Mouse (Mus musculus) layer of hippocampus, adult 9-11 months (tissue): ENCODE measurements at regions not wholly inside any gene's neighbourhood (a gene's known extent, or its start where the extent isn't known, plus 50 kb on each side); places are given as distances from the start of the nearest gene placed in this dataset.
A peak's percentile ranks its signal among the peaks of the same experiment; 100 is the strongest.
"Not testable (repeated sequence)": the region's sequence is repeated elsewhere in the genome, so short reads cannot be mapped to it uniquely, and the experiment has no call there.

Experiments
- DNase-seq: peaks from one replicate; pipeline ENCODE4 v3.0.0; 2022

DNA sequence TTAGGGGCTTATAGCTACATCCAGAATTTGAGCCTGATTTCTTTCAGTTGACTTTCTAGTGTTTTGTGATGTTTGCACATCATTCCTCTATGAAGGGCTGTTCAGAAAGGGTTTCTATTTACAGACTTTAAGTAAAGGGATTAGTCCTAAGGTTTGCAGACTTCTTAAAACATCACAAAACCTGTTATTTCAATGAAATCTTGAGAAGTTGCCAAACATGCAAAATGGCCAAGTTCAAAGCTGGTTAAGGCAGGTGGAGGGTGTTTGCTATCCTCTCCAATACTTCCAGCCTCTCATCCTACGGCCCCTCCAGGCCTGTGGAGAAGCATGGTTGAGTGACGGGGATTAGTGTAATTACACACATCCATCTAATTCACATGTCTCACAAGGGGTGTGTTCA lies 136.6 kb downstream of the Phlda1 start:
- no peak for DNase-seq

DNA sequence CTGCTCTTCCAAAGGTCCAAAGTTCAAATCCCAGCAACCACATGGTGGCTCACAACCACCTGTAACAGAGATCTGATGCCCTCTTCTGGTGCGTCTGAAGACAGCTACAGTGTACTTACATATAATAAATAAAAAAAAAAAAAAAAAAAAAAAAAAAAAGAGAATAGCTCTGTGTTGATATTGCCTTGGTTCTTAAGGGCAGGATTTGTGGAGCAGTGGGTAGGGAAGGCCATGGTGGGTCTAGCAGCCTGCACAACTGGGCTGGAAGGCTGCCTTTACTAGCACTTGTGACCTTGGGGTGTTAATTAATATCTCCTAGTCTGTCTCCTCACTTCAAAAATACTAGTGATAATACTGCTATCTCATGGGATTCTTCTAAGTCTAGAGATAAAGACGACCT lies 147.7 kb downstream of the Phlda1 start:
- DNase-seq = not testable (repeated sequence)

DNA sequence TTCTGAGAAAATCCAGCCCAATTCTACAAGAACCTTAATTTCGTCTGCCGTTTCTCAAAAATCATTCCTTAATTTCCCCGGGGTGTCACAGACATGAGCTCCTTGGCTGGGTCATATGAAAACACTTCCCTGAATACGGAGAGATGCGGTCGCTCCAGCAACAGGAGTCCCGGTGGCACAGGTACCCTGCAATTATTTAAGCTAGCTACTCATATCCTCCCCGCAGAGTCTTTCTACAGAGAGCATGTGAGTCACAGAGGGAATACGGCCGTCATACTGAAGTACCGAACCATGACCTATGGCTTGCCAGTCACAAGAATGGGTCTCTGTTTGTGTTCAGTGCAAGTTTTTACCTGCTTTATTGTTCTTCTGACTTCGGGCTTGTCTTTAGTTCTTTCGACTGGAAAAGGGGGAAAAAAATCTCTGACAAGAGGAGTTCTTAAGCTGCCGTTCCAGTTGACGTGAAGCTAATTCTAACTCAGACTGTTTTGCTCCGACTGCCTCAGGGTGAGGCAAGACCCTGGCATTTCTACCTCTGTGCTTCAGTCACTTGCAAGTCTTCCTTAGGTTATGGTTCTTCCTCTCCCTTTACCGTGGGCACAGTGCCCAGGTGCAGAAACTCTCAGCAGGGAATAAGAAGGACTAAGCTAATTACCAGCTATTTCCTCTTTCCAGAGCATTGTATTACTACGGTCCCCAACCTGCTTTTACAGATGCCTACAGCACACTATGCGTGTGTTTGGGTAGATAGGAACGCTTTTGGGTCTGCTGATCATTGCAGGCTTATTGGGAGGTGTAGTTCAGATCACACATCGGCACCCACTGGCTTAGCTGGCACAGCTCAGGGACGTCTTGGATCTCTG lies 148.5 kb downstream of the Phlda1 start:
- no peak for DNase-seq

DNA sequence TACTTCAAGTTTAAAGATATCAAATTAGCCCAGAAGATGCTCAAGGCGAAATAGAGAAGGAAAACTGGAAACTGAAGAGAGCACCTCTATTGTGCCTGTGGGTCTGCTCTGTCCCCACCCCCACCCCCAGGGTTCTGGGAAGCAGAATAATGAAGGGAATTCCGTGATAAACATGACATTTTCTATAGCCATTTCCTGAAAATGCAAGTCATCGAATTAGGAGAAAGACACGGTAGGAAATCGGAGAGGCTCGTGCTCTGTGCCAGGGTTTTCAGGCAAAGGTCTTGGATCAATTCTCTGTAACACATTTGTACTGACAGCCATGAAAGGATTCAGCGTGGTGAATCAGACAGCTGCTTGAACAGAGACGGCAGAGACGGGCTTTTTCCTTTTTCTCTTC lies 152.7 kb downstream of the Phlda1 start:
- DNase-seq = no peak

DNA sequence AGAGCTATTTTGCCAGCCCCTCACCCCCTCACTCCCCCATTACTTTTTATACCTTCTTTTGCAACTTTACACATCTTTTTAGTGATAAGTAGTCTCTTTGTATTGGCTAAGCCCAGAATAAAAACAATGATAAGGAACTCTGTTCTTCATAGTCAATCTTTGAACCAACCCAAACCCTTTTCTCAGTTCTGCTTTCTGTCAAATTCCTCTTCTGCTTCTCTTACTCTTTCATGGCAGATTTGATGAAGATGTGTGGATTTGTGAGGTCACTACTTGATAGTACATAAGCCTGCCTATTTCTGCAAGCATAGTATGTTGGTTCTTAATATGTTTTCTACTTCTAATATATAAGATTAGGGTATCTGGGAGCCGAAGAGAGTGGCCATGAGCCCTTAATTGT lies 156.6 kb downstream of the Phlda1 start:
- DNase-seq = no peak

DNA sequence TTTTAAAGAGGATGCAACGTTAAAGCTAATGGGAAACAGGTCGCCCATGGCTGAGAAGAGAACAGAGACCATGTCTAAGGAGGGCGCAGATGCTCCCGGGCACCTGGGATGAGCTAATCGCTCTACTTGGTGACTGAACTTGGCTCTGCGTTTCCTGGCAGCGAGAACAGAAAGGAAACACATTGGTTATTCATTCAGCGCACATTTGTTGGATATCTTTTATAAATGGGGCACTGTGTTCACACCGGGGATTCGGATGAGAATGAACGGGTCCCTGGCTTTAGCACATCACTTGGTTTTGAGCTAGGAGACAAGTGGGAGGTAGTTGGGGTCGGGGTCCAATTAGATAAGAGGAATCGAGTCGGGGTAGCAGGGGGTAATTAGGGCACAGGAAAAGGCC lies 159.7 kb downstream of the Phlda1 start:
- DNase-seq = peak; percentile 44

DNA sequence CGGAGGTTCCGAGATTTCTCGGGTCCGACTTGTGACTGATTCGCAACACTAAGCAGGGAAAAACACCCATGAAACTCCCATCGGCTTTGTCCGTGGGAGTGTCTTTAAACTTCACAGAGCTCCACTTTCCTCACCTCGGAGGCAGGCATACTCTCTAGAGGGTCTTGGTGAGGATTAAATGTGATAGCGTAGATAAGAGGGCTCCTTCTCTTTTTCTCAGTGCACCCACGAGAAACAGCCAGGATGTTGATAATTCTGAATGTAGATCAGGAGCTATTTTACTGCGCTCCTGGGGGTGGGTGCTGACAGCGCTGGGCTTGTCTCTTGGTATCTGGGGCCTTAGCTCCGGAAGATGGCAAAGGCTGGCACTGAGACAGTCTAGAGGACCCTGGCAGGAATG lies 160.9 kb downstream of the Phlda1 start:
- no peak for DNase-seq

DNA sequence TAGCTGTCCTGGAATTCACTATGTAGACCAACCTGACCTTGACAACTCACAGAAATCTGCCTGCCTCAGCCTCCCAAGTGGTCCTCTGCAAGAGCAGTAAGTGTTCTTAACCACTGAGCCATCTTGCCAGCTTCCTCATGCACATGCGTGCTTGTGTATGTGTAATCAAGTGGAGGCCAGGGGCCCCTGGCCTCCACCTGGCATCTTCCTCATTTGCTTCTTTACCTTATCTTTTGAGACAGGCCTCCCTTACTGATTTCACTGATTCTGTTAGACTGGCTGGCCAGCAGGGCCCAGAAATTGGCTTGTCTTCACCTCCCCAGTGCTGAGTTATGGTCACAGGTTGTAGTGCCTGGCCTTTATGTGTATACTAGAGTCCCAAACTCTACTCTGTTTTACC lies 162.6 kb downstream of the Phlda1 start:
- DNase-seq = no peak

DNA sequence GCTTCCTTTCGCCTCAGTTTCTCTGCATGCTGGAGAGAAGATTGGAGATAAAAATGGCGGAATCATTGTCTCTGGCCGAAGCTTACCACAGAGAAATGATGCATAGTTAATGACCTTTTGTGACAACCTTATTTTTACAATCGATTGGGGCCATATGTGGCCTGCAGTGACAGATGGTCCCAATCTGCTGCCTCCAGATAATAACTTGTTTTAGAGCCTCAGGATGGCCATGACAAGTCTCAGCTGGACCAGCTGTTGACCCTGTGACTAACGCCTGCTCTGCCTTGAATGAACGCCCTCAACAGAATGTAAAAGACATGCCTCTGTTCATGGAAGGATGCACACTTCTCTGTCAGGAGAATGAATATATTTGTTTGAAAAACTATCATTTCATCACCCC lies 163.6 kb downstream of the Phlda1 start:
- no peak for DNase-seq

DNA sequence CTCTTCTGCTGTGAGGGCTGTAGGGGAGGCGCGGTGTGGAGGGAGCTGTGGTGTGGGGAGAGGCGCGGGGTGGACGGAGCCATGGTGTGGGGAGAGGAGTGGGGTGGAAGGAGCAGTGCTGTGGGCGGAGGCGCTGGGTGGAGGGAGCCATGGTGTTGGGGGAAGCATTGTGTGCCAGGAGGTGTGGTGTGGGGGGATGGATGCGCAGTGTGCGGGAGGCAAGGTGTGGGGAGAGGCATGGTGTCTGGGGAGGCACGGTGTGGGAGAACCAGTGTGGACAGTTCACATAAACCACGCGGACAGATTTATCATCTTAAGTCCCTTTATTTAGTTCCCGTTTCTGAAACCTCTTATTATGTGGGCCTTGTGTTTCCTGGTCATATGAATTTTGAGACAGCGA lies 164.6 kb downstream of the Phlda1 start:
- DNase-seq = no peak

DNA sequence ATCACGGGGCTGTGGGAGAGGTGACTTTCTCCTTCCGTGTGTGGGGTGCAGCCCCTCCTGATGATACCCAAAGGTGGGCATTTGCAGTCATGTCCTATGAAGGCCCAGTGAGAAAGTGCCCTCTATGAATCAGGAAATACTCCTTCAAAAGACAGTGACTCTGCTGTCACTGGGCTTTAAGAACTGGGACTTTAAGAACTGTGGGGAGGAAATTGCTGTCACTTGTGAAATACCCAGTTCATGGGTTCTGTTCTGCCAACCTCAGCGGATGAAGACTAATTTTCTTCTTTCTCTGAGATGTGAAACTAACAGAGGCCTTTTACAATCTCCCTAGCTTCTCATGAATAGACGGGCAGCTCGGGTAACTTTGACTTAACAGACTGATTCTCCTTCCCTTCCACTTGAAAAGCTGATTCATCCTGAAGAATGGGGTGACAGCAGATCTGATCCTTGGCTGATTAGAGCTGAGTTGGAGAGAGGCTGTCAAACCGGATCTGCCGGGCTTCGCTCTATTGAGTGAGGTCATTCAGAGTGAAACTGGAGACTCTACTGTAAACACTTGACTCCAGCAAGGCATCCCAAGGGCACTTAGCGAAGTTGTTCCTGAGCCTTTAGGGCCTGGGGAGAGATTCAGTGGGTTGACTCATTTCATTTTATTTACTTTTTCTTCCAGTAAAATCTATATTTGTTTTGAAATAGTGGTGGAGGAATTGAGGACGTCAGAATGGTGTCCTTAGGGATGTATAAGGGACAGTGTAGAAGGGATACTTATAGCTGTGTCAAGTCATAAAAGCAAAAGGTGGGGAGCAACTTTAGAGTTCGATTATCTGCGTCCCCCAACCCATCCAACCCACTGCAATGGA lies 166.6 kb downstream of the Phlda1 start:
- no peak for DNase-seq

DNA sequence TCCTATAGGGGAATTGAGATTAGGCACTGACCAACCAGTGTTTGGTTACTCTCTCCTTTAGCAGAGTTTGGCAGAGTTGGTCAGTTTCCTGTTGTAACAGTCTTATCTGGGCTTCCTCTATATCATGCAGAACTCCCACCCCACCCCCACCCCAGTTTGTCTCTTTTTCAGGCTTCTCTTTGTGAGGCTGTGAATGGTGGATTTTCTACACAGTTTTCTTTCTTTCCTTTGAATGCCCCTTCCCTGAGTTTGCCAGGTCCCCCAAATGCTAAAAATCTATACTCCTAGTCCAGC lies 167.2 kb downstream of the Phlda1 start:
- DNase-seq = no peak

DNA sequence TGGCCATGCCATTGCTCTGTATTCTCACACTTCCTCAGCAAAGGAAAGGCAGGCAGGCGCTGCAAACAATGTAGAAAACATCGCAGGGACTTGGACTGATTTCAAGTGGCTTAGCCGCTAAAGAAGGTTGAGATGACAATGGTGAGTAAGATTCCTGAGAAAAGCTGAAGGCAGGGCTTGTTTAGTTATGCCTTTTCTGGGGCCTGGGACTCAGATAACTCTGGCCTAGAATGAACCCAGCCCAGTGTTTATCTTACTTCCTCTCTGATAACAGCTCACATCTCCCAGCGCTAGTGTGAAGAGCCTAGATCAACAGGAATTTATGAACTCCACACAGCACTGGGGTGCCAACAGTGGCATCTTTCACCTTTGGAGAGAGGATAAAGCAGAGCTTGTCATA lies 170.2 kb downstream of the Phlda1 start:
- no peak for DNase-seq

DNA sequence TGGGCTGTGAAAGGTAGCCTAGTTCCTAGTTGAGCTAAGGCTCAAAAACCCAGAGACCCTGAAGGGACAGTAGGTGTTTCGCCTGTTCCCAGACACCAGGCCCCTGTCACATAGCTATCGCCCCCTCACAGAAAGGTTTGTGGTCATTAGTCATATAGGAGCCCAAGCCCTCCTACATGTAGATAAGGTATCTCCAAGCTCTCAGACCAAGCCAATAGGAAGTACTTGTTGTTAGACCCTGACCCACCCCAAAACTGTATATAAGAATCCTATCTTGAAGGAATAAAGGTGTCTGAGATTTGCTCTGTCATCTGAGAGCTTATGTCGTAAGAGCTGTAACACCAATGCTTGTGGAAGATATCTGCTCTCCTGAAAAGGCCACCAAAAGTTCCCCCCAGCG lies 174.8 kb downstream of the Phlda1 start:
- DNase-seq = no peak

DNA sequence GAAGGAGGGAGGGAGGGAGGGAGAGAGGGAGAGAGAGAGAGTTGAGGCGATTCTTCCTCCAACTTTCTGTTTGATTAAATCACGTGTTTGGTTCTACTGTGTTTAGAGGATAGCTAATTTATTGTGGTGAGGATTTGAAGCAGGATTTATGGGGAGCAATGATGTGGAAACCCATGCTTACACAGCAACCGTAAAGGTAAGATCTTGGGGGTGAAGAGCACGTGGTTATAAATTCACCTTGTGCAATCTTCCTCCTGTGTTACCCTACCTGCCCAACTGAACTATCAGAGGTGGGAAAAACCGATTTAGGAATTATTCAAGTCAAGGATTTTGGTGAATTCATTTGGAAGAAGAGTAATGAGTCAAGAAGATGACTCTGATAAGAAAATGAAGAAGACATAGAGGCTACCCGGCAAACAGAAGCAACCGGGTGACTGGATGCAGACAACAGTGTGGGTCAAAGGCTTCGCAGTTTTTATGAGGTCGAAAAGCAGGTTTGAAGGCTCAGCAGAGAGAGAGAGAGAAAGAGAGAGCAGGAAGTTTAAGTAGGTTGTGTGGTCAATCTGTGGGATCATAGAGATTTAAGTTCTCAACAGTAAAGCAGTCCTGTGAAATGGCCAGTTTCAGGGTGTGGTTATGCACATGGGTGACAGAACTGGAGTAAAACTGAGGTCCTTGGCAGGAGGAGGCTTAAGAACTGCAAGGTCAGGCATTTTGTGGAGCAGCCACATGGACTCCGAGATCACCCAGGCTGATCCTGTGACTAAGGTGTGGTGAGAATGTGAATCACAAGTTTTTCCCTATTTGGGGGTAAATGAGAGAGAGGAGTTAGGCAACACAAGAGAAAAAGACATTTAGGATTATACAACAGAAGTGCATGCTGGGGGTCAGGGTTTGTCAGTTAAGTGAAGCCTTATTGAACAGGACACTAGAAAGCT lies 178.6 kb downstream of the Phlda1 start:
- DNase-seq = no peak

DNA sequence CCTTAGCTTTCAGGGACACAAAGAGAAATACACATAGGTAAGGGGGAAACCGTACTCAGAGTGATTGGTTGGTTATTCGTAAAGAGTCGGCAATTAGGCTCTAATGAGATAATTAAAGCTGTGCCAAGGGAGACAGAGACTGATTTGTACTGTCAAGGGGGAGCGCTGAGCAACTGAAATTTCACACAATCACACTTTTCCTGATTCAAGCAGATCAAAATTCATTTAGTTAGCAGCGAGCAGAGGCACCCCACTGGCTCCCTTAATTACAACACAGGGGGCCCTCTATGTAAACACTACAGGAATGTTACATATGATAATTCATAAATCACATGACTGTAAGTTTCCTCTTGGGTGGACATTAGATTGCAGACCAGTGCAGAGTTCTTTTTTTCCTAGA lies 180.5 kb downstream of the Phlda1 start:
- no peak for DNase-seq

DNA sequence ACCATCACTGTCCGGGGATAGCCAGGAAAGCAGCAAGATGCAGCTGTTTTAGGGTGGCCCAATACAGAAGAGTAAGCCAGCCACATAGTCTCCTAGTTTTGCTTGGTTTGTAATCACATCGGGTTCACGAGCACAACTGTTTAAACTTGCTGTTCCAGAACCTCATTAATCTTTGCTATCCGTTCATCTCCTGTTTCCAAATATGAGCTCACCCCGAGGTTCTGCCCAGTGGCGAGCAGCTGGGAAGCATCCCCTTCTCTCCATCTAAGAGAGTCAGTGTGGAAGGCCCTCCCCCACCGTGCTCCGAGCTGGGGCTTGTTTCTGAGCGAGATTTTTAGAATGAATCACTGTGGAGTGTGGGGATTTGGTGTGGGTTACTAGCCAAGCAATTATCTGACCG lies 183.5 kb downstream of the Phlda1 start:
- DNase-seq = no peak

DNA sequence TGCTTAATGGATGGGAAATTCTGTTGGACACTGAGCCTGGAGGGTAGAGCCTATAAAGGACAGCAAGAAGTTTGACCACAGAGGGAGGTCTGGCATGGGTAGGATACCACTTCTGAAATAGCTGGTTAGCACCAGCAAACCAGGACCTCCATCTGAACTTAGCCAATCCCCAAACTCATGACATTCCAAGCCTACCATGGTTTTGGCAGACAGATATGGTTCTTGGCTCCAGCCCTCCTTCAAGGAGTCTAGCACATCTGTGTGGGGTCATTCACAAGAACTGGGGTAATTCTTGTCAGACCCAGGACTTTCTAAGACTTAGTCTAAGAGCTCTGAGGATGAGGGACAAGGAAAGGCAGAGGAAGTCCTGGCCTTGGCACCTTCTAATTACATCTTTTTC lies 187.7 kb downstream of the Phlda1 start:
- no peak for DNase-seq

DNA sequence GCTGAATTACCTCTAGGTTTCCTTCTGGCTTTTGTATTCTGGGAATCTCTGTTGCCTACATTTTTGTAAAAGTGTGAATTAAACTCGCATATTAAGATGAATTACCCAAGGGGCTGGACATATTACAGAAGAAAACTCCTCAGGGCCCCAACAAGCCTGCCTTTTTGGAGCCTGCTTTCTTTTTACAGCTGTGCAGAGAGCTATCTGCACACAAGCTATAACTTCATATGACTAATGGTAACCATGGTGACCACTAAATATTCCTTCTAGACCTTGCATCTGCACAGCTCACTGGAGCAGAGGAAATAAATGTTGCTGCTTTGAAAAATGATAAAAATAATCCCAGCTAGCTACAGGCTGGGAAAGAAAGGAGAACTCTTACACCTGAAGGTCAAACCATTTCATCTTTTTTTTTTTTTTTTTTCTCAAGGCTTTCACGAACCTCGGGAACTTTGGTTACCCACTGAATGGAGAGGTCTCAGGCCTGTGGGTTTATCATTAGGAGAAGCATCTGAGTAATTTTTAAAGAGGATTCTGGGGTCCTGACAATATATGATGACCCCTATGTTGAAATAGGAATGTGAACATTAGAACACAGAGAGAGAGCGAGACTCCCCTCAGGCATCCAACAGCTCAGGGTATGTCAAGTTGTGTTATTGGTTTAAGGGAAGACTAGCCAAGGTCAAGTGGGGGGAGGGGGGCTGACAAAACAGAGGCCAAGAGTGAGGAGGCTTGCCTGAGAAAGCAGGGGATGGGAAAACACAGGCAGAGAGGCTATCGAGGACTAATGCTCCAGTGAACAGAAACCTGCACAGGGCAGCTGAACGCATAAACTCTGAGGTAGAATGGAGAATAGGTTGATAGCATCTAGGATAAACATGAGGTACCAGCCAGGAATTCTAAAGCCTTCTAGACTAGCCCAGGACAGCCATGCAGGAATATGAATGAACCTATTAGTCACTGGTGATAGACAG lies 188.4 kb downstream of the Phlda1 start:
- no peak for DNase-seq

DNA sequence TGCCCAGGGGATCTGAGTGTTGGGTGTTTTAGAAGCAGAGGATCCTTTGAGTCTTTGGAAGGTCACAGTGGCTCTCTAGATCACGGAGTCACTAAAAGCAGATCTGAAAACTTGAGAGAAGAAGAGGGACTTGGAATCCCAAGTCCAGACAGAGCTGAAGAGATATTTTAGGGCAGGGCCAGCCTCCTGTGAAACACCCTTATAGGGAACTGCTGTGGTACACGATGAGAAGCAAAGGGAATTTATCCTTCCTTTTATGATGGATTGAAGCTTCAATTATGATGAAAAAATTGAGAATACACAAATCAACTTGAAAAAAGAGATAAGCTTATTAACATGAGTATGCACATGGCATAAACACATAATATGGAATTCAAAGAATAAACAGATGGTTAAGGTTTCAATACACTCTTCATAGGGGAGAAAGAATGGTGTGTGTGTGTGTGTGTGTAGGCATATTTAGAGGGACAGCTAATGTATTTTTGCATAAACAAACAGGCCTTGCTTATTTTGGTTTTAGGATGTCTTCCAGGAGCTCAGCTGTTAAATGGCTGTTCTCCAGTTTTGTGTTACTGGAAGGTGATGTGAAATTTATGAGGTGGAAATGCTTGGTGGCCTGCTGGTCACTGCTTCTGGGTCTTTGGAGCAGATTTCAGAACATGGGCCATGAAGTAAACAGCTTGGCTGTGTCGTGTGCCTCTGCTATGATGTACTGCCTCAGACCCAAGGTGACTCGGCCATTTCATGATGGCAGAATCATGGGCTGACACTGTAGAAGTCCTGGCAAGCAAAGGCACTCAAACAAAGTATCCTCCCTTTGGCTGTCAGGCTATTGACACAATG lies 190.1 kb downstream of the Phlda1 start:
- DNase-seq = no peak

DNA sequence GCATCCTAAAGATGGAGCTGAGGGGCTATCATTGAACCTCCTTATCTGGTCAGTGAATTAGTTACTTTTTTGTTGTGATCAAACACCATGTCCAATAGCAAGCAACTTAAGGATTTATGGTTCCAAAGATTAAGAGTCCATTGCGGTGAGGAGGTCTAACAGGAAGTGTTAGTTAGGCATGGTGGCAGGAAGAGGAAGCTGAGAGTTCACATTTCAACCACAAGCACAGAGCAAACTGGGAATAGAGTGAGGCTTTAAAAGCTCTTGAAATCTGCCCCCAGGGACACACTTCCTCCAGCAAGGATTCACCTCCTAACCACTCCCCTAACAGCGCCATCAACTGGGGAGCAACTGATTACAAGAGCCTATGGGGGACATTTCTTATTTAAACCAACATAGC lies 190.9 kb downstream of the Phlda1 start:
- no peak for DNase-seq
